Mouse (Mus musculus) common myeloid progenitor, adult 5-6 weeks (primary cell): ENCODE results near the gene Gm45261. TPM values are rescaled to one million over a fixed set of nuclear protein-coding genes. Genes with fewer than 3 reads are reported as not detected.

Experiments used
- ATAC-seq: replicated peaks from 2 replicates; pipeline ENCODE4 v1.8.0; 2016; ENCODE audit warnings: low read depth, mild to moderate bottlenecking, moderate TSS enrichment, inconsistent platforms; ENCODE audit not compliant: poor library complexity, severe bottlenecking
- total RNA-seq: library from RNA; stranded (forward); fragments of 200-1000, 187-1606 nt; gene quantifications from 2 replicates; pipeline ENCODE4 v1.2.3, GENCODE M21; 2017

Gm45261 gene
- total RNA-seq: not detected in 2 replicates

- ATAC-seq: no peak
Observed at GRCm38 (mm10) chr1:80461348-80461747, at the start of gene Gm45261. TSS of gene Gm45261 (minus strand) at chr1:80461448.

GRCm38 (mm10) chr1:80504757-80505156 is 43.5 kb upstream of the Gm45261 start:
- ATAC-seq: peak; percentile 74

- ATAC-seq: no peak
Observed at GRCm38 (mm10) chr1:80504081-80504480, 42.8 kb upstream of the Gm45261 start.

GRCm38 (mm10) chr1:80502456-80503165 is 41.4 kb upstream of the Gm45261 start:
- no peak for ATAC-seq

GRCm38 (mm10) chr1:80499264-80499663 is 38.0 kb upstream of the Gm45261 start:
- no peak for ATAC-seq

GRCm38 (mm10) chr1:80496360-80496759 is 35.1 kb upstream of the Gm45261 start:
- no peak for ATAC-seq

- ATAC-seq: no peak
Observed at GRCm38 (mm10) chr1:80483419-80483818, 22.2 kb upstream of the Gm45261 start.

GRCm38 (mm10) chr1:80474942-80475341 is 13.7 kb upstream of the Gm45261 start:
- ATAC-seq: no peak

GRCm38 (mm10) chr1:80472395-80472794 is 11.1 kb upstream of the Gm45261 start:
- ATAC-seq: no peak

- ATAC-seq: no peak
Observed at GRCm38 (mm10) chr1:80459923-80460322, 1.3 kb downstream of the Gm45261 start.

GRCm38 (mm10) chr1:80459477-80459876 is 1.8 kb downstream of the Gm45261 start:
- ATAC-seq: no peak

- peak; percentile 42; the same call in 1 of the 2 replicates for ATAC-seq
Observed at GRCm38 (mm10) chr1:80453971-80454370, 7.3 kb downstream of the Gm45261 start.

GRCm38 (mm10) chr1:80451914-80452549 is 9.2 kb downstream of the Gm45261 start:
- ATAC-seq: peak; percentile 87

GRCm38 (mm10) chr1:80447554-80447953 is 13.7 kb downstream of the Gm45261 start:
- ATAC-seq: no peak

GRCm38 (mm10) chr1:80440911-80441310 is 20.3 kb downstream of the Gm45261 start:
- no peak for ATAC-seq

GRCm38 (mm10) chr1:80438506-80438905 is 22.7 kb downstream of the Gm45261 start:
- ATAC-seq: no peak

- ATAC-seq: no peak
Observed at GRCm38 (mm10) chr1:80427946-80428345, 33.3 kb downstream of the Gm45261 start.

GRCm38 (mm10) chr1:80427425-80427824 is 33.8 kb downstream of the Gm45261 start:
- no peak for ATAC-seq

- no peak for ATAC-seq
Observed at GRCm38 (mm10) chr1:80424666-80425065, 36.6 kb downstream of the Gm45261 start.

GRCm38 (mm10) chr1:80418321-80419045 is 42.8 kb downstream of the Gm45261 start:
- ATAC-seq: peak; percentile 98

- no peak for ATAC-seq
Observed at GRCm38 (mm10) chr1:80416329-80416728, 44.9 kb downstream of the Gm45261 start.
